Mouse (Mus musculus) testis, adult 2 months (tissue): ENCODE data around the gene Top1.

Source experiments
- CTCF ChIP-seq: fragments of 200-500 bp; IDR thresholded peaks from 2 replicates; pipeline ENCODE4 v1.5.1; 2012; ENCODE audit warnings: low read depth, mild to moderate bottlenecking, inconsistent platforms, low read length, moderate library complexity; ENCODE audit not compliant: control insufficient read depth, insufficient read depth, insufficient replicate concordance
- POLR2A ChIP-seq: fragments of 200-500 bp; IDR thresholded peaks from 2 replicates; pipeline ENCODE4 v1.6.1; 2012; ENCODE audit warnings: low read depth, mild to moderate bottlenecking, inconsistent platforms, low read length, moderate library complexity; ENCODE audit not compliant: control insufficient read depth

GRCm38 (mm10) chr2:160770409-160770808, 124.7 kb downstream of the Top1 start:
- TF ChIP-seq POLR2A = no peak
- no peak for TF ChIP-seq CTCF
